Mouse (Mus musculus) neutrophil, adult 65 days (primary cell): ENCODE data around the gene Golgb1. TPM values are rescaled to one million over a fixed set of nuclear protein-coding genes. Genes with fewer than 3 reads are reported as not detected.

Experiments
- total RNA-seq: library from RNA; stranded (reverse); gene quantifications from 2 replicates; pipeline ENCODE4 v1.2.4, GENCODE M21; 2023

The Golgb1 gene
- total RNA-seq, result 17.9 and 30.8 TPM in 2 replicates

GRCm38 (mm10) chr16:36874583-36875275 is at the start of gene Golgb1, which contains the start of gene Eaf2:
Gene Golgb1, plus strand, starts transcription at chr16:36875140.
Gene Eaf2, minus strand, starts transcription at chr16:36875003.

GRCm38 (mm10) chr16:36828054-36828786 is 46.7 kb upstream of the Golgb1 start, which contains the start of gene Iqcb1:
Gene Iqcb1, plus strand, starts transcription at chr16:36828385.

GRCm38 (mm10) chr16:36934841-36935620 is 60.1 kb downstream of the Golgb1 start, which contains the start of gene Hcls1:
Gene Hcls1, plus strand, starts transcription at chr16:36934983.

Other genes with a start within 250 kb of the Golgb1 start
- gene Cd86, start 209.1 kb upstream of the Golgb1 start, total RNA-seq, result 16.4 and 30.7 TPM in 2 replicates
- 0.16 TPM in 1 of 2 replicates, not detected in the other for gene Ildr1, start 181.2 kb upstream of the Golgb1 start, total RNA-seq
- gene Slc15a2, start 90.2 kb upstream of the Golgb1 start, total RNA-seq, result 8.2 TPM in 1 of 2 replicates, not detected in the other
- 7.3 and 8.9 TPM in 2 replicates for gene Iqcb1, start 46.8 kb upstream of the Golgb1 start, total RNA-seq
- 1.6 and 2.0 TPM in 2 replicates for gene Eaf2, start 137 bp upstream of the Golgb1 start, total RNA-seq
- 516 and 544 TPM in 2 replicates for gene Hcls1, start 59.8 kb downstream of the Golgb1 start, total RNA-seq
- gene Fbxo40, start 115.3 kb downstream of the Golgb1 start, total RNA-seq, result not detected in 2 replicates
- gene Polq, start 136.6 kb downstream of the Golgb1 start, total RNA-seq, result 7.6 and 10.3 TPM in 2 replicates